Mouse (Mus musculus) heart, embryonic 10.5 days (tissue): ENCODE measurements around the gene Vcam1. TPM values are rescaled to one million over a fixed set of nuclear protein-coding genes. Genes with fewer than 3 reads are reported as not detected.

Experiments used
- DNase-seq: peaks from one replicate; pipeline ENCODE4 v3.0.0-alpha.2; 2017; ENCODE audit warnings: low spot score
- H3K27ac ChIP-seq: fragments of 300-500 bp; sonication (generic); 2 replicates; pipeline ENCODE4 v1.5.1; 2016; ENCODE audit warnings: mild to moderate bottlenecking
- H3K27me3 ChIP-seq: fragments of 300-500 bp; sonication (generic); 2 replicates; pipeline ENCODE4 v1.6.1; 2016; ENCODE audit warnings: mild to moderate bottlenecking; ENCODE audit not compliant: poor library complexity, insufficient read depth, severe bottlenecking
- H3K36me3 ChIP-seq: fragments of 300-500 bp; sonication (generic); 2 replicates; pipeline ENCODE4 v1.6.1; 2016; ENCODE audit warnings: mild to moderate bottlenecking, moderate library complexity
- H3K4me1 ChIP-seq: fragments of 300-500 bp; sonication (generic); 2 replicates; pipeline ENCODE4 v1.6.1; 2016; ENCODE audit warnings: mild to moderate bottlenecking
- H3K4me3 ChIP-seq: fragments of 300-500 bp; sonication (generic); 2 replicates; pipeline ENCODE4 v1.5.1; 2016; ENCODE audit warnings: mild to moderate bottlenecking, moderate library complexity
- H3K9me3 ChIP-seq: fragments of 300-500 bp; sonication (generic); 2 replicates; pipeline ENCODE4 v1.6.1; 2016; ENCODE audit warnings: mild to moderate bottlenecking, moderate library complexity
- WGBS: fragments of 180-500 bp; shearing (Covaris S2); methylation state at CpG from one replicate; pipeline ENCODE4 v1.1.7; 2016; 5-methylcytosine and 5-hydroxymethylcytosine counted together
- polyA plus RNA-seq: library from polyadenylated mRNA; unstranded; fragments of >200 nt; fragmentation: Nextera tagmentation; extraction: Ambion mirVana; gene quantifications from 2 replicates; pipeline ENCODE4 v1.2.1, GENCODE M21; 2016

The Vcam1 gene
- 61.3 and 66.1 TPM in 2 replicates for polyA plus RNA-seq

GRCm38 (mm10) chr3:116129259-116129738, at the start of gene Vcam1:
TSS of gene Vcam1 (minus strand) at chr3:116129688.
- H3K4me3 ChIP-seq = peak within 1 kb of the TSS; percentile 57
- H3K27ac ChIP-seq = peak within 1 kb of the TSS; percentile 84
- peaks cover 4% of the 10 kb centered on the region for H3K36me3 ChIP-seq
- H3K27me3 ChIP-seq = no peaks in the 10 kb centered on the region
- peaks cover 12% of the 10 kb centered on the region for H3K4me1 ChIP-seq
- peak; percentile 84 for DNase-seq
- H3K9me3 ChIP-seq = no peaks in the 10 kb centered on the region
- WGBS = 9% methylated on average over 9 of the region's 9 CpGs

- no peaks in the 10 kb centered on the region for H3K9me3 ChIP-seq
- H3K36me3 ChIP-seq = no peaks in the 10 kb centered on the region
- H3K4me1 ChIP-seq = no peaks in the 10 kb centered on the region
- no peak overlapping the region for H3K4me3 ChIP-seq
- 90% methylated on average over 6 of the region's 6 CpGs for WGBS
- no peak overlapping the region for H3K27ac ChIP-seq
- no peak for DNase-seq
- H3K27me3 ChIP-seq = no peaks in the 10 kb centered on the region
Observed at GRCm38 (mm10) chr3:116175106-116175505, 45.6 kb upstream of the Vcam1 start.

GRCm38 (mm10) chr3:116171461-116171860, 42.0 kb upstream of the Vcam1 start:
- no peak overlapping the region for H3K27ac ChIP-seq
- H3K36me3 ChIP-seq = no peaks in the 10 kb centered on the region
- DNase-seq = no peak
- H3K27me3 ChIP-seq = no peaks in the 10 kb centered on the region
- H3K9me3 ChIP-seq = no peaks in the 10 kb centered on the region
- no peaks in the 10 kb centered on the region for H3K4me1 ChIP-seq
- 79% methylated on average over 5 of the region's 5 CpGs for WGBS
- H3K4me3 ChIP-seq = no peak overlapping the region

GRCm38 (mm10) chr3:116168056-116168455, 38.6 kb upstream of the Vcam1 start:
- Histone ChIP-seq H3K4me3 (no peak overlapping the region), H3K36me3 (no peaks in the 10 kb centered on the region), H3K27ac (no peak overlapping the region), H3K27me3 (no peaks in the 10 kb centered on the region), H3K4me1 (no peaks in the 10 kb centered on the region), H3K9me3 (no peaks in the 10 kb centered on the region)
- DNase-seq = no peak
- WGBS = 84% methylated on average over 2 of the region's 2 CpGs

- 79% methylated on average over 8 of the region's 8 CpGs for WGBS
Observed at GRCm38 (mm10) chr3:116166296-116166695, 36.8 kb upstream of the Vcam1 start.

GRCm38 (mm10) chr3:116165030-116165429, 35.5 kb upstream of the Vcam1 start:
- no peaks in the 10 kb centered on the region for H3K4me1 ChIP-seq
- WGBS = 46% methylated on average over 1 of the region's 1 CpGs
- no peak for DNase-seq

More at GRCm38 (mm10) chr3:116166296-116166695, 36.8 kb upstream of the Vcam1 start:
- no peaks in the 10 kb centered on the region for H3K27me3 ChIP-seq
- H3K36me3 ChIP-seq = no peaks in the 10 kb centered on the region
- no peaks in the 10 kb centered on the region for H3K4me1 ChIP-seq
- H3K4me3 ChIP-seq = no peak overlapping the region
- H3K9me3 ChIP-seq = no peaks in the 10 kb centered on the region
- DNase-seq = no peak
- no peak overlapping the region for H3K27ac ChIP-seq

GRCm38 (mm10) chr3:116163517-116163916, 34.0 kb upstream of the Vcam1 start:
- H3K27ac ChIP-seq = no peak overlapping the region
- H3K27me3 ChIP-seq = no peaks in the 10 kb centered on the region
- no peaks in the 10 kb centered on the region for H3K9me3 ChIP-seq
- H3K36me3 ChIP-seq = no peaks in the 10 kb centered on the region
- DNase-seq = no peak
- no peaks in the 10 kb centered on the region for H3K4me1 ChIP-seq
- WGBS = 83% methylated on average over 5 of the region's 5 CpGs
- no peak overlapping the region for H3K4me3 ChIP-seq

More at GRCm38 (mm10) chr3:116165030-116165429, 35.5 kb upstream of the Vcam1 start:
- Histone ChIP-seq H3K27me3 (no peaks in the 10 kb centered on the region), H3K4me3 (no peak overlapping the region), H3K9me3 (no peaks in the 10 kb centered on the region), H3K36me3 (no peaks in the 10 kb centered on the region), H3K27ac (no peak overlapping the region)

- Histone ChIP-seq H3K27me3 (no peaks in the 10 kb centered on the region), H3K27ac (no peak overlapping the region), H3K4me1 (peaks cover 3% of the 10 kb centered on the region; the same call in 1 of the 2 replicates), H3K9me3 (no peaks in the 10 kb centered on the region), H3K36me3 (no peaks in the 10 kb centered on the region), H3K4me3 (no peak overlapping the region)
- WGBS = 78% methylated on average over 9 of the region's 9 CpGs
- peak; percentile 36 for DNase-seq
Observed at GRCm38 (mm10) chr3:116162097-116162666, 32.7 kb upstream of the Vcam1 start.

GRCm38 (mm10) chr3:116159376-116159775, 29.9 kb upstream of the Vcam1 start:
- Histone ChIP-seq H3K27me3 (no peaks in the 10 kb centered on the region), H3K36me3 (no peaks in the 10 kb centered on the region), H3K4me1 (peaks cover 3% of the 10 kb centered on the region; the same call in 1 of the 2 replicates), H3K27ac (no peak overlapping the region), H3K4me3 (no peak overlapping the region), H3K9me3 (no peaks in the 10 kb centered on the region)
- DNase-seq = peak; percentile 42
- WGBS = 93% methylated on average over 5 of the region's 5 CpGs

- WGBS = 47% methylated on average over 13 of the region's 13 CpGs
Observed at GRCm38 (mm10) chr3:116157447-116157990, 28.0 kb upstream of the Vcam1 start.

GRCm38 (mm10) chr3:116150056-116150632, 20.7 kb upstream of the Vcam1 start:
- DNase-seq = no peak
- H3K9me3 ChIP-seq = no peaks in the 10 kb centered on the region
- H3K27me3 ChIP-seq = no peaks in the 10 kb centered on the region
- no peaks in the 10 kb centered on the region for H3K36me3 ChIP-seq
- H3K4me3 ChIP-seq = no peak overlapping the region
- H3K27ac ChIP-seq = no peak overlapping the region
- peaks cover 14% of the 10 kb centered on the region; the same call in 1 of the 2 replicates for H3K4me1 ChIP-seq
- WGBS = 83% methylated on average over 13 of the region's 13 CpGs

More at GRCm38 (mm10) chr3:116157447-116157990, 28.0 kb upstream of the Vcam1 start:
- DNase-seq = no peak
- Histone ChIP-seq H3K9me3 (no peaks in the 10 kb centered on the region), H3K27ac (no peak overlapping the region), H3K27me3 (no peaks in the 10 kb centered on the region), H3K4me3 (peak overlapping the region; percentile 5; the same call in 1 of the 2 replicates), H3K4me1 (peaks cover 3% of the 10 kb centered on the region; the same call in 1 of the 2 replicates), H3K36me3 (no peaks in the 10 kb centered on the region)

- Histone ChIP-seq H3K36me3 (no peaks in the 10 kb centered on the region), H3K4me3 (no peak overlapping the region), H3K27me3 (no peaks in the 10 kb centered on the region), H3K4me1 (peaks cover 14% of the 10 kb centered on the region; the same call in 1 of the 2 replicates), H3K27ac (no peak overlapping the region), H3K9me3 (no peaks in the 10 kb centered on the region)
- 71% methylated on average over 4 of the region's 4 CpGs for WGBS
- no peak for DNase-seq
Observed at GRCm38 (mm10) chr3:116149096-116149495, 19.6 kb upstream of the Vcam1 start.

- peaks cover 14% of the 10 kb centered on the region; the same call in 1 of the 2 replicates for H3K4me1 ChIP-seq
- H3K27me3 ChIP-seq = no peaks in the 10 kb centered on the region
- H3K9me3 ChIP-seq = no peaks in the 10 kb centered on the region
- 63% methylated on average over 9 of the region's 9 CpGs for WGBS
- H3K27ac ChIP-seq = no peak overlapping the region
- H3K4me3 ChIP-seq = no peak overlapping the region
- no peaks in the 10 kb centered on the region for H3K36me3 ChIP-seq
- no peak for DNase-seq
Observed at GRCm38 (mm10) chr3:116148676-116149075, 19.2 kb upstream of the Vcam1 start.
